In genomic region chr13:3862325-3862724, GRCm38 (mm10) we compare ENCODE assay signal across 38 mouse cellular contexts. TPM values are rescaled to one million over a fixed set of nuclear protein-coding genes. Genes with fewer than 3 reads are reported as not detected.
DNase-seq lines count a peak whose midpoint lies in the region; ATAC-seq and TF ChIP-seq lines count a peak whose summit lies in the region.
"Had no signal": no experiment of that assay in that cellular context is flagged by ENCODE, and none has a peak within 500 bp of the region (broad histone marks: within the 10 kb centered on the region; RNA-seq: fewer than 3 reads in every experiment).

No protein-coding gene starts in this region.

- no peak for TF ChIP-seq CTCF in kidney, adult 2 months (conservative IDR thresholded peaks at IDR 0.05; ENCODE audit: insufficient read depth, insufficient read length, low read depth, low read length)
- TF ChIP-seq CTCF in stomach, postnatal 0 days (IDR thresholded peaks at IDR 0.05; ENCODE audit: low read depth) = peak; percentile 50

- H3K9me3 ChIP-seq in kidney, embryonic 14.5 days (ENCODE audit: control insufficient read depth, low read length) = no peaks in the 10 kb centered on the region
- H3K9me3 ChIP-seq in intestine, embryonic 16.5 days (ENCODE audit: control insufficient read depth, low read length) = no peaks in the 10 kb centered on the region
- no peaks in the 10 kb centered on the region for H3K9me3 ChIP-seq in stomach, postnatal 0 days (ENCODE audit: control insufficient read depth, low read length)
- H3K9me3 ChIP-seq: embryonic facial prominence, embryonic 10.5 days; embryonic facial prominence, embryonic 15.5 days; forebrain, embryonic 13.5 days; hindbrain, embryonic 13.5 days; limb, embryonic 13.5 days; midbrain, embryonic 10.5 days; midbrain, embryonic 15.5 days; neural tube, embryonic 15.5 days; stomach, embryonic 15.5 days had no signal

- no peak overlapping the region for H3K9ac ChIP-seq in kidney, embryonic 14.5 days (ENCODE audit: low read depth, low read length)
- no peak overlapping the region for H3K9ac ChIP-seq in intestine, embryonic 16.5 days (ENCODE audit: low read depth, low read length)
- no peak overlapping the region for H3K9ac ChIP-seq in stomach, postnatal 0 days (ENCODE audit: low read length)
- H3K9ac ChIP-seq: embryonic facial prominence, embryonic 15.5 days; forebrain, embryonic 13.5 days; hindbrain, embryonic 13.5 days; limb, embryonic 13.5 days; lung, embryonic 14.5 days; midbrain, embryonic 15.5 days; neural tube, embryonic 15.5 days; stomach, embryonic 15.5 days had no signal

- H3K4me1 ChIP-seq in kidney, adult 2 months (ENCODE audit: control insufficient read depth, insufficient read depth, low read length) = no peaks in the 10 kb centered on the region
- no peaks in the 10 kb centered on the region for H3K4me1 ChIP-seq in kidney, embryonic 14.5 days (ENCODE audit: control insufficient read depth, insufficient read depth, low read length)
- H3K4me1 ChIP-seq in intestine, embryonic 16.5 days (ENCODE audit: control insufficient read depth, insufficient read depth, low read length) = peaks cover 8% of the 10 kb centered on the region
- 0 out of 2 replicates have a peak, but pooled peaks cover 2% of the 10 kb centered on the region for H3K4me1 ChIP-seq in stomach, postnatal 0 days (replicated peaks; ENCODE audit: control insufficient read depth, insufficient read depth)
- H3K4me1 ChIP-seq: embryonic facial prominence, embryonic 10.5 days; forebrain, embryonic 13.5 days; hindbrain, embryonic 13.5 days; limb, embryonic 13.5 days; midbrain, embryonic 10.5 days; midbrain, embryonic 15.5 days; neural tube, embryonic 15.5 days had no signal

- DNase-seq in kidney, adult 2 months = peak; percentile 26
- peak; percentile 9 for DNase-seq in urinary bladder, adult 2 months (ENCODE audit: low spot score)
- DNase-seq in urinary bladder, postnatal 10 days (ENCODE audit: low spot score) = no peak
- peak; percentile 48 for DNase-seq in stomach, postnatal 0 days (ENCODE audit: low spot score)
- DNase-seq in adrenal gland, adult 2 months = no peak
- DNase-seq: adrenal gland, postnatal 36 days; cerebellum, adult 2 months; cerebellum, postnatal 25 days; gastrocnemius, postnatal 10 days; heart, postnatal 36 days; kidney, adult 9 months; kidney, postnatal 25 days; lung, embryonic 14.5 days; lung, postnatal 14 days; retina, postnatal 1 day; right cerebral cortex, postnatal 14 days; thymus, adult 18-20 months; thymus, postnatal 36 days had no signal

- no peak for TF ChIP-seq POLR2A in kidney, adult 2 months (IDR thresholded peaks at IDR 0.05; ENCODE audit: low read depth, low read length)

- H3K36me3 ChIP-seq in kidney, adult 2 months (ENCODE audit: control insufficient read depth, insufficient read depth, low read length) = no peaks in the 10 kb centered on the region
- H3K36me3 ChIP-seq in kidney, embryonic 14.5 days (ENCODE audit: control insufficient read depth, insufficient read depth, low read length) = no peaks in the 10 kb centered on the region
- no peaks in the 10 kb centered on the region for H3K36me3 ChIP-seq in intestine, embryonic 16.5 days (ENCODE audit: control insufficient read depth, insufficient read depth, low read length)
- no peaks in the 10 kb centered on the region for H3K36me3 ChIP-seq in stomach, postnatal 0 days (ENCODE audit: control insufficient read depth, insufficient read depth, low read length)
- H3K36me3 ChIP-seq: embryonic facial prominence, embryonic 10.5 days; embryonic facial prominence, embryonic 15.5 days; hindbrain, embryonic 13.5 days; limb, embryonic 13.5 days; midbrain, embryonic 10.5 days; midbrain, embryonic 15.5 days; neural tube, embryonic 15.5 days; stomach, embryonic 15.5 days had no signal

- WGBS in kidney, adult 2 months = 63% methylated on average over 3 of the region's 3 CpGs
- 83% methylated on average over 3 of the region's 3 CpGs for WGBS in kidney, embryonic 14.5 days
- 65% methylated on average over 3 of the region's 3 CpGs for WGBS in intestine, embryonic 16.5 days
- 65% methylated on average over 3 of the region's 3 CpGs for WGBS in stomach, postnatal 0 days

- H3K27me3 ChIP-seq in kidney, adult 2 months (replicated peaks; ENCODE audit: control insufficient read depth, insufficient read depth, low read length) = no peaks in the 10 kb centered on the region
- H3K27me3 ChIP-seq in kidney, embryonic 14.5 days (ENCODE audit: control insufficient read depth, insufficient read depth, low read length) = no peaks in the 10 kb centered on the region
- H3K27me3 ChIP-seq in intestine, embryonic 16.5 days (replicated peaks; ENCODE audit: control insufficient read depth, insufficient read depth, low read length) = no peaks in the 10 kb centered on the region
- H3K27me3 ChIP-seq in stomach, postnatal 0 days (ENCODE audit: control insufficient read depth, insufficient read depth, low read length) = no peaks in the 10 kb centered on the region
- H3K27me3 ChIP-seq: embryonic facial prominence, embryonic 15.5 days; forebrain, embryonic 13.5 days; hindbrain, embryonic 13.5 days; limb, embryonic 13.5 days; midbrain, embryonic 15.5 days; neural tube, embryonic 15.5 days; stomach, embryonic 15.5 days had no signal

- no peak overlapping the region for H3K4me3 ChIP-seq in kidney, adult 2 months (ENCODE audit: insufficient read depth, low read depth, low read length)
- no peak overlapping the region for H3K4me3 ChIP-seq in kidney, embryonic 14.5 days (ENCODE audit: low read length)
- no peak overlapping the region for H3K4me3 ChIP-seq in intestine, embryonic 16.5 days (ENCODE audit: low read length)
- no peak overlapping the region for H3K4me3 ChIP-seq in stomach, postnatal 0 days (ENCODE audit: low read depth, low read length)
- H3K4me3 ChIP-seq: embryonic facial prominence, embryonic 10.5 days; embryonic facial prominence, embryonic 15.5 days; forebrain, embryonic 13.5 days; hindbrain, embryonic 13.5 days; limb, embryonic 13.5 days; midbrain, embryonic 10.5 days; midbrain, embryonic 15.5 days; neural tube, embryonic 15.5 days; stomach, embryonic 15.5 days had no signal

- H3K27ac ChIP-seq in kidney, adult 2 months (ENCODE audit: insufficient read depth, low read depth, low read length) = no peak overlapping the region
- no peak overlapping the region for H3K27ac ChIP-seq in kidney, embryonic 14.5 days (ENCODE audit: low read depth, low read length)
- no peak overlapping the region for H3K27ac ChIP-seq in intestine, embryonic 16.5 days (ENCODE audit: low read length)
- 0 out of 2 replicates have a peak overlapping the region, but pooled peaks have one; percentile 30 for H3K27ac ChIP-seq in stomach, postnatal 0 days (replicated peaks)
- H3K27ac ChIP-seq: embryonic facial prominence, embryonic 10.5 days; embryonic facial prominence, embryonic 15.5 days; forebrain, embryonic 13.5 days; hindbrain, embryonic 13.5 days; limb, embryonic 13.5 days; midbrain, embryonic 10.5 days; midbrain, embryonic 15.5 days; neural tube, embryonic 15.5 days; stomach, embryonic 15.5 days had no signal

- ATAC-seq in kidney, embryonic 14.5 days (ENCODE audit: low FRiP score, low TSS enrichment) = no peak
- ATAC-seq in intestine, embryonic 16.5 days = peak; percentile 62
- ATAC-seq in stomach, postnatal 0 days (ENCODE audit: low FRiP score, low TSS enrichment) = peak; percentile 39
- ATAC-seq in megakaryocyte, adult 5-6 weeks (ENCODE audit: poor library complexity, severe bottlenecking) = no peak
- ATAC-seq: forebrain, embryonic 13.5 days; midbrain, embryonic 15.5 days had no signal

- no peak overlapping the region for H3K4me2 ChIP-seq in kidney, embryonic 14.5 days (replicated peaks; ENCODE audit: low read depth, low read length)
- H3K4me2 ChIP-seq in intestine, embryonic 16.5 days (ENCODE audit: low read depth, low read length) = no peak overlapping the region
- H3K4me2 ChIP-seq in stomach, postnatal 0 days (replicated peaks; ENCODE audit: low read depth) = no peak overlapping the region
- H3K4me2 ChIP-seq: embryonic facial prominence, embryonic 15.5 days; forebrain, embryonic 13.5 days; heart, embryonic 11.5 days; hindbrain, embryonic 13.5 days; limb, embryonic 13.5 days; lung, embryonic 14.5 days; midbrain, embryonic 15.5 days; neural tube, embryonic 15.5 days; stomach, embryonic 15.5 days had no signal

- no peak for TF ChIP-seq EP300 in stomach, postnatal 0 days (optimal IDR thresholded peaks at IDR 0.05)

RNA-seq across cellular contexts. Expression of gene Calm5, which starts 8.4 kb away (rescaled TPM):
- polyA plus RNA-seq in kidney, adult 2 months (2012; rRNA removed) = not detected in 2 replicates
- polyA plus RNA-seq in kidney, embryonic 14.5 days (2014; fragmentation: Nextera tagmentation; extraction: Ambion mirVana) = not detected in 2 replicates
- polyA plus RNA-seq in urinary bladder, adult 2 months (2012; rRNA removed) = not detected in 2 replicates
- polyA plus RNA-seq in intestine, embryonic 16.5 days (2015; fragmentation: Nextera tagmentation; extraction: Ambion mirVana) = not detected in 2 replicates
- 0.18 TPM in 1 of 2 replicates, not detected in the other for polyA plus RNA-seq in stomach, postnatal 0 days (2015; fragmentation: Nextera tagmentation; extraction: Ambion mirVana)
- not detected for total RNA-seq in adrenal gland, adult 2 months (2021)
- not detected in 2 replicates for polyA plus RNA-seq in adrenal gland, adult 2 months (2012; rRNA removed)
- total RNA-seq in megakaryocyte, adult 5-6 weeks (2015) = not detected in 2 replicates
- total RNA-seq in megakaryocyte, adult 5-6 weeks (2017) = not detected in 2 replicates
- total RNA-seq: adrenal gland, adult 18-20 months; adrenal gland, postnatal 36 days; gastrocnemius, postnatal 10 days; granulocyte monocyte progenitor cell, adult 5-6 weeks; heart, postnatal 36 days; layer of hippocampus, adult 18-20 months; layer of hippocampus, postnatal 10 days; left cerebral cortex, adult 18-20 months; left cerebral cortex, postnatal 36 days had no signal
- polyA plus RNA-seq: cerebellum, adult 2 months; embryonic facial prominence, embryonic 10.5 days; forebrain, embryonic 13.5 days; heart, embryonic 11.5 days; heart, embryonic 16.5 days; hindbrain, embryonic 13.5 days; limb, embryonic 13.5 days; lung, embryonic 14.5 days; midbrain, embryonic 10.5 days; midbrain, embryonic 15.5 days; neural tube, embryonic 15.5 days; stomach, embryonic 15.5 days had no signal

RNA-seq across cellular contexts. Expression of gene Calm4, which starts 24.8 kb away (rescaled TPM):
- polyA plus RNA-seq in kidney, adult 2 months (2012; rRNA removed) = not detected in 2 replicates
- not detected in 2 replicates for polyA plus RNA-seq in kidney, embryonic 14.5 days (2014; fragmentation: Nextera tagmentation; extraction: Ambion mirVana)
- polyA plus RNA-seq in urinary bladder, adult 2 months (2012; rRNA removed) = not detected in 2 replicates
- 0.39 TPM in 1 of 2 replicates, not detected in the other for polyA plus RNA-seq in intestine, embryonic 16.5 days (2015; fragmentation: Nextera tagmentation; extraction: Ambion mirVana)
- 280 and 324 TPM in 2 replicates for polyA plus RNA-seq in stomach, postnatal 0 days (2015; fragmentation: Nextera tagmentation; extraction: Ambion mirVana)
- total RNA-seq in adrenal gland, adult 2 months (2021) = not detected
- polyA plus RNA-seq in adrenal gland, adult 2 months (2012; rRNA removed) = not detected in 2 replicates
- not detected in 2 replicates for total RNA-seq in megakaryocyte, adult 5-6 weeks (2015)
- total RNA-seq in megakaryocyte, adult 5-6 weeks (2017) = not detected in 2 replicates
- total RNA-seq: adrenal gland, adult 18-20 months; adrenal gland, postnatal 36 days; gastrocnemius, postnatal 10 days; granulocyte monocyte progenitor cell, adult 5-6 weeks; heart, postnatal 36 days; layer of hippocampus, adult 18-20 months; layer of hippocampus, postnatal 10 days; left cerebral cortex, adult 18-20 months; left cerebral cortex, postnatal 36 days had no signal
- polyA plus RNA-seq: cerebellum, adult 2 months; embryonic facial prominence, embryonic 10.5 days; forebrain, embryonic 13.5 days; heart, embryonic 11.5 days; heart, embryonic 16.5 days; hindbrain, embryonic 13.5 days; limb, embryonic 13.5 days; lung, embryonic 14.5 days; midbrain, embryonic 10.5 days; midbrain, embryonic 15.5 days had no signal

RNA-seq across cellular contexts. Expression of gene Net1, which starts 55.7 kb away (rescaled TPM):
- polyA plus RNA-seq in kidney, adult 2 months (2012; rRNA removed) = 32.7 and 39.9 TPM in 2 replicates
- polyA plus RNA-seq in kidney, embryonic 14.5 days (2014; fragmentation: Nextera tagmentation; extraction: Ambion mirVana) = 28.5 and 43.9 TPM in 2 replicates
- polyA plus RNA-seq in urinary bladder, adult 2 months (2012; rRNA removed) = 49.2 and 70.4 TPM in 2 replicates
- 146 and 148 TPM in 2 replicates for polyA plus RNA-seq in intestine, embryonic 16.5 days (2015; fragmentation: Nextera tagmentation; extraction: Ambion mirVana)
- polyA plus RNA-seq in stomach, postnatal 0 days (2015; fragmentation: Nextera tagmentation; extraction: Ambion mirVana) = 54.6 and 59.1 TPM in 2 replicates
- total RNA-seq in adrenal gland, adult 2 months (2021) = 100 to 1,000 TPM; 184 to 198 TPM
- 9.7 and 15.9 TPM in 2 replicates for polyA plus RNA-seq in adrenal gland, adult 2 months (2012; rRNA removed)
- total RNA-seq in megakaryocyte, adult 5-6 weeks (2015) = 31.1 and 38.0 TPM in 2 replicates
- total RNA-seq in megakaryocyte, adult 5-6 weeks (2017) = 81.2 and 102 TPM in 2 replicates

RNA-seq across cellular contexts. Expression of gene Tubal3, which starts 55.7 kb away (rescaled TPM):
- not detected in 2 replicates for polyA plus RNA-seq in kidney, adult 2 months (2012; rRNA removed)
- polyA plus RNA-seq in kidney, embryonic 14.5 days (2014; fragmentation: Nextera tagmentation; extraction: Ambion mirVana) = not detected in 2 replicates
- not detected in 2 replicates for polyA plus RNA-seq in urinary bladder, adult 2 months (2012; rRNA removed)
- polyA plus RNA-seq in intestine, embryonic 16.5 days (2015; fragmentation: Nextera tagmentation; extraction: Ambion mirVana) = 54.2 and 64.9 TPM in 2 replicates
- not detected in 2 replicates for polyA plus RNA-seq in stomach, postnatal 0 days (2015; fragmentation: Nextera tagmentation; extraction: Ambion mirVana)
- total RNA-seq in adrenal gland, adult 2 months (2021) = not detected
- polyA plus RNA-seq in adrenal gland, adult 2 months (2012; rRNA removed) = not detected in 2 replicates
- not detected in 2 replicates for total RNA-seq in megakaryocyte, adult 5-6 weeks (2015)
- total RNA-seq in megakaryocyte, adult 5-6 weeks (2017) = not detected in 2 replicates
- total RNA-seq: adrenal gland, adult 18-20 months; adrenal gland, postnatal 36 days; gastrocnemius, postnatal 10 days; granulocyte monocyte progenitor cell, adult 5-6 weeks; heart, postnatal 36 days; layer of hippocampus, adult 18-20 months; layer of hippocampus, postnatal 10 days; left cerebral cortex, adult 18-20 months; left cerebral cortex, postnatal 36 days had no signal
- polyA plus RNA-seq: cerebellum, adult 2 months; embryonic facial prominence, embryonic 10.5 days; embryonic facial prominence, embryonic 15.5 days; forebrain, embryonic 13.5 days; heart, embryonic 11.5 days; hindbrain, embryonic 13.5 days; limb, embryonic 13.5 days; lung, embryonic 14.5 days; midbrain, embryonic 10.5 days; midbrain, embryonic 15.5 days; neural tube, embryonic 15.5 days had no signal

RNA-seq across cellular contexts. Expression of gene Calml3, which starts 58.2 kb away (rescaled TPM):
- polyA plus RNA-seq in kidney, adult 2 months (2012; rRNA removed) = 1.7 and 2.5 TPM in 2 replicates
- polyA plus RNA-seq in kidney, embryonic 14.5 days (2014; fragmentation: Nextera tagmentation; extraction: Ambion mirVana) = 0.84 and 1.3 TPM in 2 replicates
- polyA plus RNA-seq in urinary bladder, adult 2 months (2012; rRNA removed) = 0.13 and 0.19 TPM in 2 replicates
- polyA plus RNA-seq in intestine, embryonic 16.5 days (2015; fragmentation: Nextera tagmentation; extraction: Ambion mirVana) = not detected in 2 replicates
- 40.0 and 44.6 TPM in 2 replicates for polyA plus RNA-seq in stomach, postnatal 0 days (2015; fragmentation: Nextera tagmentation; extraction: Ambion mirVana)
- under 1 TPM; 0.35 to 0.63 TPM for total RNA-seq in adrenal gland, adult 2 months (2021)
- 0.35 TPM in 1 of 2 replicates, not detected in the other for polyA plus RNA-seq in adrenal gland, adult 2 months (2012; rRNA removed)
- total RNA-seq in megakaryocyte, adult 5-6 weeks (2015) = not detected in 2 replicates
- total RNA-seq in megakaryocyte, adult 5-6 weeks (2017) = not detected in 2 replicates
- total RNA-seq: gastrocnemius, postnatal 10 days; granulocyte monocyte progenitor cell, adult 5-6 weeks; heart, postnatal 36 days; layer of hippocampus, adult 18-20 months; layer of hippocampus, postnatal 10 days; left cerebral cortex, adult 18-20 months; left cerebral cortex, postnatal 36 days had no signal
- polyA plus RNA-seq: cerebellum, adult 2 months; embryonic facial prominence, embryonic 10.5 days; forebrain, embryonic 13.5 days; hindbrain, embryonic 13.5 days; lung, embryonic 14.5 days; midbrain, embryonic 10.5 days; midbrain, embryonic 15.5 days; neural tube, embryonic 15.5 days had no signal

Comparison
In these comparisons a context has a peak if more than half of its experiments do, and no peak if none do; other contexts are left out.
1. DNase-seq: peak in kidney, adult 2 months (single experiment), urinary bladder, adult 2 months (single experiment) and stomach, postnatal 0 days (single experiment); none in urinary bladder, postnatal 10 days (single experiment) and adrenal gland, adult 2 months (single experiment).
2. ATAC-seq: peak in intestine, embryonic 16.5 days (single experiment) and stomach, postnatal 0 days (single experiment); none in kidney, embryonic 14.5 days (single experiment) and megakaryocyte, adult 5-6 weeks (single experiment).
3. RNA of gene Calm4, which starts 24.8 kb away (polyA plus RNA-seq): 280 to 324 TPM in stomach, postnatal 0 days; 0.39 TPM in intestine, embryonic 16.5 days, not detected in urinary bladder, adult 2 months, not detected in kidney, adult 2 months, not detected in kidney, embryonic 14.5 days and not detected in adrenal gland, adult 2 months; every median in the first group is over 100 times any median in the second.